Mouse (Mus musculus): ENCODE data around the gene Rbfox1.

GRCm38 (mm10) chr16:6949666-6950065 lies 1064.5 kb downstream of the Rbfox1 start:
- no peak for TF ChIP-seq GATA1 (IDR thresholded peaks at IDR 0.05; ENCODE audit: borderline replicate concordance, low read length)
- TF ChIP-seq FLI1 (IDR thresholded peaks at IDR 0.05; ENCODE audit: low read length), result no peak

Data from megakaryocyte, embryonic 14.5 days (primary cell).